Mouse (Mus musculus) adrenal gland (tissue): Measurements from ENCODE around the gene Gstt3.
"Not testable (repeated sequence)": the region's sequence is repeated elsewhere in the genome, so short reads cannot be mapped to it uniquely, and the experiment has no call there.

Experiments
- intact Hi-C: fragments of 180-260 bp; cut with DNase I; formaldehyde crosslinking; loops from one replicate; pipeline ENCODE4 v1.15.1; 2025

The Gstt3 gene

GRCm38 (mm10) chr10:75785442-75785841, 4.2 kb upstream of the Gstt3 start:
- intact Hi-C loops = no loop called here

- intact Hi-C loops = loop anchor here (5.0 kb wide), 1 partner anchor 53 kb away; no protein-coding TSS in a partner anchor
These were observed 1.7 kb downstream of the Gstt3 start for GRCm38 (mm10) chr10:75779206-75780174.

DNA sequence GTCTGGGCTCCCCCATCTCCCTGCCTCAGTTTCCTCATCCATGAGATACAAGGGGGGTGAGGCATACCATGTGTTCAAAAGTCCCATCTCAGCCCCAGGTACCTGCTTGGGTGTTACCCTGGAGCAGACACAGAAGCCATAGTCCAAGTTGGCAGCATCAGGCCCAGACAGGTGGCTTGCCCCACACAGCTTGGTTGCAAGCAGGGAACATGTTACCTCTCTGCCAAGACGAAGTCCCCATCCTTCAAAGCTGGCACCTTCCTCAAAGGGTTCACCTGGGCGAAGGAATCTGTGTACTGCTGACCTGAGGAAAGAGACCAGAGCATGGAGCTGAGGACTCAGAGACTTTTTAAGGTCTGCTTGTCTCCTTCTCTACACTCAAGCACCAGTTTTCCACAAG, 3.3 kb downstream of the Gstt3 start:
- intact Hi-C loops = loop anchor here (5.0 kb wide), 1 partner anchor 54 kb away; no protein-coding TSS in a partner anchor

GRCm38 (mm10) chr10:75776562-75776961, 4.7 kb downstream of the Gstt3 start:
- intact Hi-C loops = loop anchor here (5.0 kb wide), 1 partner anchor 56 kb away; no protein-coding TSS in a partner anchor

DNA sequence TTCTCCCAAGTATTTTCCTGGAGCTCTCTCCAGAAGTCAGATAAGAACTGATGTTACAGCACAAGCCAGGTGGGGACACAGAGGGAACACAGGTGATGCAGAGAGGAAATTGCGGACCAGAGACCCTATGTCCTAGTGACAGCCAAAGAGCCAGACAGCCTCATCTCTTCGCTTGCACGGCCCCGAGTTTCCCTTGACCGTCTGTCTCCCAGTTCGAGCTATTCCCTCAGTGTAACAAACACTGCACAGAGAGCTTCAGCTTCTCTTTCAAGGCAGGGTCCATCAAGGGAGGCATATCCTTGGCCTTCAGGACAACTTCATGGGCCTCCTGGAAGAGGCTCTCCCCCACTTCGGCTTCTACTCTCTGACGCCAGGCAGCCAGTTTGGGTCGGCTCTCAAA, 6.6 kb downstream of the Gstt3 start:
- intact Hi-C loops = no loop called here

- intact Hi-C loops = no loop called here
These were observed 7.1 kb downstream of the Gstt3 start for GRCm38 (mm10) chr10:75774102-75774501.

DNA sequence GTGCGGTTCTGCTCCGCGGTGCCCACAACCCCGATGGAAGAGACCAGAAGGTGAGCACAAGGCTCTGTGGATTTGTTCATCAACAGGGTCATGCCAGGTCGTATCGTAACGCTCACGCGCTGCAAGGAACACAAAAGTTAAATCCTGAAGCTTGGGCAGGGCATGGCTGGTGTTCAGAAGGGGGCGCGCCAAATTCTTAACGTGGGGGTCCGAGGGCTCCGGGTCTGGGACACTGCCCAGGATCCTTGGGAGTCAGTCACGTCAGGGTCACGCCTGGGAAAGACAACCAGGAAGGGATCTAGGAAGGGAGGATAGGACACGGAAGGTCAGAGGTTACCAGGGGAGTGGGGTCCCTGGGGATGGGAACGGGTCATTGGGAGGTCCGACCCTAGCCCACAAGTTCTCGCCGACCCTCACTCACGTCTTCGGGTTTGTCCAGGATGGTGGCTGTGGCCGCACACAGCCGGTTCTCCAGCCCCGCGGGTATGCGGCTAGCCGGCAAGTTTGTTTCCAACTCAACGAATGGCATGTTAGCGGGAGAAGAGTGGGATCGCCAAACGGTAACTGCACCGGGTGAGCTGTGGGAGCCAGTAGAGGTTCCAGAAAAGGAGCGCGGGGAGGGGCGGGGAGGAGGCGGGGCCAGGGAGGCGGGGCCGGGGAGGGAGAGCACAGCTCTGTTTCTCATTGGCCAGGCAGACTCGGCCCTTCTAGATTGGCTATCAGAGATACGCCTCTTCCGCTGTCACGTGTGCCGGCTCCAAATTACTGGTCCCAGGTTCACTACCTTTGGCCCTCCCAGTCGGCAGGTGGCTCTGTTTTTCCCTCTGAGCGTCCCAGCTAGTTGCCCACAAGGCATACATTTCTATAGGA, 8.2 kb downstream of the Gstt3 start, which contains the start of gene Ddt:
TSS of gene Ddt (minus strand) at position 620 of the 870 bp plus-strand sequence.
- intact Hi-C loops = no loop called here

DNA sequence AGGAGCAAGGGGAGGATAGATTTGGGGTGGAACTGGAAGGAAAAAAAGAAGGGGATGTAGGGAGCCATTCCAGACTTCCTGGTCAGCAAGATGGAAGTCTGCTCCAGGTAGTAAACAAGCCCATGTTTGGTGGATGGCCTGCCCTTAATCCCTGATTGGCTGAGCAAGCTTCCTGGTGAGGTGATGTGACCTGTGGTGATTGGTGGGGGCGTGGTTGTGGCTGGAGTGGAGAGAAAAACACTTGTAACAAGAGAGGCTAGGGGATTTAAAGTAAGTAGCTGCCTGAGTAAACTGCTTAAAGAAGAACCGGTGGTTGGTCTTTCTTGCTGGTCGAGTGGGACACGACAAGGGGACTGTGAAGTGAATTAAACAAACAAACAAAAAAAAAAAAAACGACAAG, 13.5 kb downstream of the Gstt3 start:
- intact Hi-C loops = not testable (repeated sequence)

DNA sequence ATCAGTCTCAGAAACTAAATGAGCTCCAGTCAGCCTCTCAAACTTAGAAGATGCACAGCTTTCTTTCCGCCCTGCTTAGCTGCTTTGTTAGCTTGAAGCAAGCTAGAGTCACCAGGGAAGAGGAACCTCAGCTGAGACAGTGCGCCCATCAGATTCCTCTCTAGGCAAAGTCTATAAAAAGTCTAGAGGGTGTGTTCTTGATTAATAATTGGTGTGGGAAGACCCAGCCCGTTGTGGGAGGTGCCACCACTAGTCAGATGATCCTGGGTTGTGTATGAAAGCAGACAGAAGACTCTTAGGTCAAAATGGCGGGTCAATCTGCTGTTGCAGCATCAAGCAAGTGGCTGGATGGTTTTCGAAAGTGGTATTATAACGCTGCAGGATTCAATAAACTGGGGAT, 14.4 kb downstream of the Gstt3 start:
- intact Hi-C loops = no loop called here

- intact Hi-C loops = no loop called here
These were observed 16.4 kb downstream of the Gstt3 start for GRCm38 (mm10) chr10:75764519-75765473.

DNA sequence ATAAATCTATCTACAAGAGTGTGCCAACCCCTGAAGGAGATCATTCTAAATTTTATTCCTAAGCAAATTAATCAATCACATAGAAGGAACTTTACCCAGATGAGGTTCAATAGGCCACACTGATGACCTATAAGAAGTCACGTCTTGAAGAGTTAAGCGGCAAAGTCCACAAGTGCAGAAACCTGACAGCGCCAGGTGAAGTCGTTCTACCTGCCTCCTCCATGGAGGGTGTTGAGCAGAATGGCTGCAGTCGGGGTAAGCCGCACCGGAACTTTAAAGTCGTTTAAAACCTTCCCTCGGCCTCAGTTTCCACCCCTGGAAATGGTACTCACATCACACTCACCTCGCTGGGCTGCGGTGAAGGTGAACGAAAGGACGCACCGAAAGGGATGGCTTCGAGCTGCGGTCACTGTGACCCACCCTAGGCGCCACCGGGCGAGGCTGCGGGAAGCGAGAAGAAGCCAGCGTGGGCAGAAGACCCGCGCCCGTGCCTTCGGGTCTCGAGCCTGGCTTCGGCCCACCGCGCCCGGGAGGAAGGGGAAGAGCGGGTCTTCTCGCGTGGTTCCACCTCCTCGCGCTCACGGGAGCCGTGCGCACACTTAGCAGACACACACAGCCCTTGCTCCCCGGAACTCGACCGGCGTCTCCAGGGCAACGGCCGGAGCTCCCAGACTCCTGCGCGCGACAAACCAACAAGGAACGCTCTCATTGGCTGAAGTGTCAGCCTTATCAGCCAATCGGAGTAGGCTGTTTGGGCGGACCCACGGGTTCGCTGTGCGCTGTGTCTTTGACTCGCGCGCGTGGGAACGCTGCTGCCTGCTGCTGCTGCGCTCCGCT, 17.3 kb downstream of the Gstt3 start, which contains the start of gene Cabin1:
TSS of gene Cabin1 (minus strand) at position 660 of the 837 bp plus-strand sequence.
- intact Hi-C loops = no loop called here

DNA sequence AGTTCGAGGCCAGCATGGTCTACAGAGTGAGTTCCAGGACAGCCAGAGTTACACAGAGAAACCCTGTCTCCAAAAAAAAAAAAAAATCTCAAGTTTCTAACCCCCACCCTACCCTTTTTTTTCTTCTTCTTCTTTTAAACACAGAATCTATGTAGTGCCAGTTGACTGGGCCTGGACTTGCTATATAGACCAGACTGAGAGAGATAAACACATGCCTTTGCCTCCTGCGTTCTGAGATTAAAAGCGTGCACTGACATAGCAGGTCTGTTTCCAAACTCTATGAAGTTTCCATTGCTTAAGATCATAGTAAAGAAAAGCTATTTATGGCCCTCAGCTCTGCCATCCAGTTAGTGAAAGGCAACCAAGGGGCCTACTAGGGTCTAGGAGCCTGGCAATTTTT, 18.8 kb downstream of the Gstt3 start:
- intact Hi-C loops = no loop called here

GRCm38 (mm10) chr10:75760311-75760710, 20.9 kb downstream of the Gstt3 start:
- intact Hi-C loops = no loop called here

GRCm38 (mm10) chr10:75756719-75757118, 24.5 kb downstream of the Gstt3 start:
- intact Hi-C loops = no loop called here

- intact Hi-C loops = loop anchor here (1.0 to 5.0 kb wide), 2 partner anchors 109 to 208 kb away; partner anchors contain the start of gene Gm5134
These were observed 37.2 kb downstream of the Gstt3 start for GRCm38 (mm10) chr10:75744017-75744416.

- intact Hi-C loops = loop anchor here (5.0 kb wide), 1 partner anchor 209 kb away; the partner anchor contains the start of gene Gm5134
These were observed 37.8 kb downstream of the Gstt3 start for GRCm38 (mm10) chr10:75743369-75743768.

GRCm38 (mm10) chr10:75740866-75741265, 40.3 kb downstream of the Gstt3 start:
- intact Hi-C loops = loop anchor here (5.0 kb wide), 1 partner anchor 211 kb away; the partner anchor contains the start of gene Gm5134

DNA sequence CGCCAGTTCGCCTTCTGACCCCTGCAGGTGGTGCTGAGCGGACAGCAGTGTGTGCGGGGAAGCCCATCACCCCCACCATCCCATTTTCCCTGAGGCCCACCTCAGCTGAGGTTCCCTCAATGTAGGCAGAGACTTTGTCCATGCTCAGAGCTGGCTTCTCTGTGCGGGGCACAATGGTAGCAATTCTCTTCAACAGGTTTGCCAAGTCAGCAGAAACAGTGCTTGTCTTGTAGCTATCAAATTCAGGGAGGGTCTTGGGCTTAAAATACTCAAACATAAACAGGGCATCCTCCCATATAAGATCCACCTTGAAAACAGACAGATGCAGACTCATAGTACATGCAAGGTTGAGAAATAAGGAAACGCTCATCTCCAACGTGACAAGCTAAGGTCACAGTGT, 55.8 kb downstream of the Gstt3 start:
- intact Hi-C loops = no loop called here
